Mouse (Mus musculus): Measurements from ENCODE around the gene Map4k3.

Gene Map4k3

GRCm38 (mm10) chr17:80683821-80684576, 44.3 kb downstream of the Map4k3 start:
- no peak for DNase-seq (ENCODE audit: low spot score in 2 of 2)

GRCm38 (mm10) chr17:80683041-80683440, 45.2 kb downstream of the Map4k3 start:
- DNase-seq (ENCODE audit: low spot score in 2 of 2): no peak

DNA sequence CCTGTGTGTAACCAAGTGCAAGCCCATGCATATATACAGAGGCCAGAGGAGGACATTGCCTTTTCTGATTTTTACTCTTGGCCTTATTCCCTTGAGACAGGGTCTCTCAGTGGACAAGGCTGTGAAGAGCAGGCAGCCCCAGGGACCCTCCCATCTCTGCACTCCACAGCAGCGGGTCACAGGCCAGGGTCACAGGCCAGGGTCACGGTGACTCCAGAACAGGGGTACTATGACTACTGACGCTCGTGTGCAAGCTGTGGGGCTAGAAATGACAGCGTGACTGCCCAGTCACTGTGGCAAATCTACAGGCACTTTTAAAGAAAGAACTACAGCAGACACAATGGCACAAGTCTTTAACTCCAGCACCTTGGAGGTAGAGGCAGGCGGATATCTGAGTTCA, 50.1 kb downstream of the Map4k3 start:
- DNase-seq (ENCODE audit: low spot score in 2 of 2): no peak

DNA sequence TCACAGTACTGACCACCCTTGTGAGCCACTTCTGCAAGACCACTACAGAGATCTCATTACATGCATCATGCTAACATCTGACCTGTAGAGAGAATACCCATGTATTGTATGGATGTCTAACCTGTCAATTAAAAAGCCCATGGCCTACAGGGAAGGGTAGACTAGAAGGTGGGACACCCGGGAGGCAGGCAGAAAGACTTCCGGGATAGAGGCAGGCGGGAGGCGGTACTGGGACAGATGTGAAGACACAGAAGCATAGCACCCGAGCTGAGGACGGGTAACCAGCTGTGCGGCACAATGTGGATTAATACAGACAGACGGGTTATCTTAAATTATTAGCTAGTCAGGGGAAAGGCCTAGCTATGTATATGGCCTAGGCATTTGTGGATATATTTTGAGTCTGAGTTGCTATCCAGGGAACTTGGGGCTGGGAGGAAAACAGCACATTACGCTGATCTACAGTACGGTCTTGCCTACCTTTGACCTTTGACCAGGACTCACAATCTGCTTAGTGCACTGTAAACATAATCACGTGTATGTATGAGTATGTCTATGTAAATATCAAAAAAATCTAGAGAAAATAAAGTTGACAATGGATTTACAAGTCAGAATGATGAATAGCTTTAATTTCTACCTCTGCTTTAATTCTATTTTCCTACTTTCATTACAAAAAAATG, 51.3 kb downstream of the Map4k3 start:
- DNase-seq (ENCODE audit: low spot score in 2 of 2): no peak

GRCm38 (mm10) chr17:80676211-80676610, 52.1 kb downstream of the Map4k3 start:
- no peak for DNase-seq (ENCODE audit: low spot score in 2 of 2)

- DNase-seq (ENCODE audit: low spot score in 2 of 2): no peak
Measured at GRCm38 (mm10) chr17:80670395-80670794, 57.9 kb downstream of the Map4k3 start.

DNA sequence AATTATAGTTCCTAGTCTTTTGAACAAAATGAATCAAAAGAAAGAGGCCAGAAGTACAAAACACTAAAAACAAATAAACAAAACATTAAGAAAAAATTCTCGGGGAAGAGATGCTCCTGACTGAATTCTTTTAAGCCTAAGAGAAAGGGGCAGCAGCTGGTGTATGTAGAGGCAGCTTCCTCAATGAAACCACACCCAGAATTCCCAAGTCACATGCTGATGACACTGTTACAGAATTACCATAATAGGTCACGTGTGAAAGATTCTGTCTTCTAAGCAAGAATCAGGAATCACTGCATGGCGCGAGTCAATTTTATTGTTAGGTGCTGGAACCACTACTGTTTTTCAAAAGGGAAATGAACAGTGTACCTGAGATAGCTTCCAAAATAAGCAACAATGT, 64.7 kb downstream of the Map4k3 start:
- no peak for DNase-seq (ENCODE audit: low spot score in 2 of 2)

GRCm38 (mm10) chr17:80662836-80663620, 65.3 kb downstream of the Map4k3 start:
- DNase-seq (ENCODE audit: low spot score in 2 of 2): no peak

GRCm38 (mm10) chr17:80661896-80662295, 66.4 kb downstream of the Map4k3 start:
- DNase-seq (ENCODE audit: low spot score in 2 of 2): no peak

- no peak for DNase-seq (ENCODE audit: low spot score in 2 of 2)
Measured at GRCm38 (mm10) chr17:80660707-80661380, 67.4 kb downstream of the Map4k3 start.

- no peak for DNase-seq (ENCODE audit: low spot score in 2 of 2)
Measured at GRCm38 (mm10) chr17:80660234-80660633, 68.1 kb downstream of the Map4k3 start.

- DNase-seq (ENCODE audit: low spot score in 2 of 2): no peak
Measured at GRCm38 (mm10) chr17:80659821-80660220, 68.5 kb downstream of the Map4k3 start.

- no peak for DNase-seq (ENCODE audit: low spot score in 2 of 2)
Measured at GRCm38 (mm10) chr17:80654323-80654722, 74.0 kb downstream of the Map4k3 start.

DNA sequence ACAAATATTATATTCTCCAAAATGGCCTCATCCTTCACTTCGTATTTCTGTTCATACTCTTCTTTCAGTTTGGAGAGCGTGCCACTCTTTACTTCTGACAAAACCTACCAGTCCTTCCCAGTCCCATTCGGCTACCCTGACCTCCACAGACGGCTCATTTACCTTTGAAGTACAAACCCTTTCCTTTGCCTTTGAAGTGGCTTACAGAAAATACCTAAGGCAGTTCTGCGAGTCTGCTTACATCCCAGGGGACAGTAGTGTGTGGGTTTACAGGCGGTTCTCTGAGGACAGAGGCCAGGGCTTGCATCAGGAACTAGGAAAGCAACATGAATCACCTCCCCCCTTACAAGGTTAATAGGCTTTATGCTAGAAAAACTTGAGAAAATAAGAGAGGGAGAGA, 75.5 kb downstream of the Map4k3 start:
- DNase-seq (ENCODE audit: low spot score in 2 of 2): no peak

GRCm38 (mm10) chr17:80646843-80647242, 81.4 kb downstream of the Map4k3 start:
- no peak for DNase-seq (ENCODE audit: low spot score in 2 of 2)

DNA sequence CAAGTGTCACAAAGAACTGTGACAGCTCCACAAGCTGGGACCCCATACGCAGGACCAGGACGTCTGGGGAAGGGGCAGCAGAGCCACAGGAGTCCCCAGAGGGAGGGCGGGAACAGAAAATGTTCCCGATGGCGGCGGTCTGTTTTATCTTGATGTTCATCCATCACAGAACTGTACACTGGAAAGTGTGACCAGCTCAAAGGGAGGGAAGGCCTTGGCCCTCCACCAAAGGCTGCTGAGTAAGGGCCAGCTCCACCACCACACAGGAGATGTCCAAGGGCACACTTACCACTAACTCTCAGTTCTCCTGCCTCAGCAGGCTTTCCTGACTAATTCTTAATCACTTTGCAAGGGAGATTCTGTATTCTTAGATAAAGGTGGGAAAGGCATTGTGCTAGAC, 82.2 kb downstream of the Map4k3 start:
- no peak for DNase-seq (ENCODE audit: low spot score in 2 of 2)

DNA sequence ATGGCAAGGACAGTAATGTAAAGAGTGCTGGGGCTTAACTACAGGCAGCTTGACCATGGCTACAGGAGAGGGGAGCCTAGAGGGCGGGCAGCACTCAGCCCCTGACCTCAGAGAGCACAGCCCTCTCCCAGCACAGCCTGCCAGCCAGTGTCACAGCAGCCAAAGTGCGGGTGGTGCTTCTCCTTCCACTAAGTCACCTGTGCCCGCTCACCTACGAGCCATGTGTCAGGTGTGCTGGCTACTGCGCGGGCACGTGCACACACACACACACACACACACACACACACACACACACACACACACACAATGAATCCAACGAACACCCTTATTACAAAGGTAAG, 82.6 kb downstream of the Map4k3 start:
- no peak for DNase-seq (ENCODE audit: low spot score in 2 of 2)

- DNase-seq (ENCODE audit: low spot score in 2 of 2): no peak
Measured at GRCm38 (mm10) chr17:80644983-80645693, 83.1 kb downstream of the Map4k3 start.

DNA sequence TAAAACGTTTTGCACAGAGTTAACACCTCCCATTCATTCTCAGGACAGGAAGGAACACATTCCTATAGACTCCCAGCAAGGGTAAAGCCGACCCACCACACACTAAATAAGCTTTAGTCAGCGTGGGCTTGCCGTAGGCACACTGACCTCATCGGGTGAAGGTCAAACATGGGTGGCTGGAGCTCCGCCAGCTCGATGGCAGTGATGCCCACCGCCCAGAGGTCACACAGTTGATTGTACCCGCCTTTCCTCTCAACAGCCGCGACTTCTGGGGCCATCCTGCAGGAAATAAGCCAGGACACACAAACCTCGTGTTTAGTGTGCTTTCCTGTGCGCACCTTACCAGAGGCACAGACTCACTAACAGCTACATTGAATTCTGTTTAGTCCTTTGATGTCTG, 83.7 kb downstream of the Map4k3 start:
- no peak for DNase-seq (ENCODE audit: low spot score in 2 of 2)

DNA sequence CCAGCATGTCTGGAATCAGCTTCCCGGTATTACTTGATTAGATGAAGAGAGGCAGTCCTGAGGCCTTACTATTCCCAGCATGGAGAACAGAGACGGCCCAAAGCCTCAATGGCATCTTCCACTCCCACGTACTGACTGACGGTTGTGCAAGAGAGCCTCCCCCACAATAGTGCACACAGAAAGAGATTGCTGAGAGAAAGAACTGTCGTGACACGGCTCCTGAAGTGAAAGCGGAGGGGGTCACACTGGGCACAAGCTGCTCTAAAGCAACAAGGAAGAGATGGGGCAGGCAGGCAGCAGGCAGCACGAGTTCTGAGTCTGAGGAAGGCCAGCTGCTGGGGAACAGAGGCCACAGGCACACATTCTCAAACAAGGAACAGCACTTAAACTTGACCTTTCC, 90.2 kb downstream of the Map4k3 start:
- DNase-seq (ENCODE audit: low spot score in 2 of 2): no peak

DNA sequence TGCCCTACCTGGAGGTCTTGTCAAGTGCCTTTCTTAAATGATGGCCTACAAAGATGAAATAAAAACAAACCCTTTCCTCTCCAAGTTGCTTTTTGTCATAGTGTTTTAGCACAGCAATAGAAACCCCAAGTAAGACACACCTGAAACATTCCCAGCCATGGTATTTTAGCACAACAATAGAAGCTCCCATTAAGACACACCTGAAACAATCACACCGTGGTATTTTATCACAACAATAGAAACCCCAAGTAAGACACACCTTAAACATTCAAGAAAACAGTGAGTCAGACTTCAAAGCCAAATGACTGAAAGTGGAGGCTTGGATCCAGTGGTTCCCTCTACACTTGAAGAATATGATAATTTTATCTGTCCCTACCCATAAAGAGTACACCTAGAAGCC, 92.5 kb downstream of the Map4k3 start:
- no peak for DNase-seq (ENCODE audit: low spot score in 2 of 2)

GRCm38 (mm10) chr17:80632846-80633245, 95.4 kb downstream of the Map4k3 start:
- no peak for DNase-seq (ENCODE audit: low spot score in 2 of 2)
